Mouse (Mus musculus): ENCODE results near the gene Gm21915.

The Gm21915 gene

GRCm38 (mm10) chr9:40666190-40666803, 4.1 kb upstream of the Gm21915 start:
- no peak for DNase-seq (ENCODE audit: low spot score in 2 of 2)

GRCm38 (mm10) chr9:40671323-40671930, 1.0 kb downstream of the Gm21915 start:
- DNase-seq (ENCODE audit: low spot score in 2 of 2) = no peak

GRCm38 (mm10) chr9:40675203-40675958, 5.0 kb downstream of the Gm21915 start:
- no peak for DNase-seq (ENCODE audit: low spot score in 2 of 2)

- DNase-seq (ENCODE audit: low spot score in 2 of 2) = no peak
Measured at GRCm38 (mm10) chr9:40678653-40679052, 8.2 kb downstream of the Gm21915 start.

- no peak for DNase-seq (ENCODE audit: low spot score in 2 of 2)
Measured at GRCm38 (mm10) chr9:40685801-40686420, 15.5 kb downstream of the Gm21915 start, which contains the start of gene Clmp. Clmp (plus strand) TSS chr9:40685962.

GRCm38 (mm10) chr9:40686421-40686899, 16.0 kb downstream of the Gm21915 start:
- no peak for DNase-seq (ENCODE audit: low spot score in 2 of 2)

- no peak for DNase-seq (ENCODE audit: low spot score in 2 of 2)
Measured at GRCm38 (mm10) chr9:40687053-40687452, 16.6 kb downstream of the Gm21915 start.

GRCm38 (mm10) chr9:40687553-40687952, 17.1 kb downstream of the Gm21915 start:
- DNase-seq (ENCODE audit: low spot score in 2 of 2) = no peak

GRCm38 (mm10) chr9:40690511-40690910, 20.1 kb downstream of the Gm21915 start:
- DNase-seq (ENCODE audit: low spot score in 2 of 2) = no peak

GRCm38 (mm10) chr9:40693026-40693425, 22.6 kb downstream of the Gm21915 start:
- no peak for DNase-seq (ENCODE audit: low spot score in 2 of 2)

GRCm38 (mm10) chr9:40693768-40694167, 23.4 kb downstream of the Gm21915 start:
- no peak for DNase-seq (ENCODE audit: low spot score in 2 of 2)

GRCm38 (mm10) chr9:40694284-40694683, 23.9 kb downstream of the Gm21915 start:
- no peak for DNase-seq (ENCODE audit: low spot score in 2 of 2)

GRCm38 (mm10) chr9:40696086-40696485, 25.7 kb downstream of the Gm21915 start:
- DNase-seq (ENCODE audit: low spot score in 2 of 2) = no peak

- DNase-seq (ENCODE audit: low spot score in 2 of 2) = no peak
Measured at GRCm38 (mm10) chr9:40699194-40699593, 28.8 kb downstream of the Gm21915 start.

GRCm38 (mm10) chr9:40700253-40700652, 29.8 kb downstream of the Gm21915 start:
- DNase-seq (ENCODE audit: low spot score in 2 of 2) = no peak

- no peak for DNase-seq (ENCODE audit: low spot score in 2 of 2)
Measured at GRCm38 (mm10) chr9:40704364-40705276, 34.2 kb downstream of the Gm21915 start.

GRCm38 (mm10) chr9:40708448-40709140, 38.2 kb downstream of the Gm21915 start:
- no peak for DNase-seq (ENCODE audit: low spot score in 2 of 2)

GRCm38 (mm10) chr9:40709141-40709537, 38.7 kb downstream of the Gm21915 start:
- no peak for DNase-seq (ENCODE audit: low spot score in 2 of 2)

GRCm38 (mm10) chr9:40709587-40709986, 39.2 kb downstream of the Gm21915 start:
- no peak for DNase-seq (ENCODE audit: low spot score in 2 of 2)

- no peak for DNase-seq (ENCODE audit: low spot score in 2 of 2)
Measured at GRCm38 (mm10) chr9:40709991-40710390, 39.6 kb downstream of the Gm21915 start.

- DNase-seq (ENCODE audit: low spot score in 2 of 2) = no peak
Measured at GRCm38 (mm10) chr9:40711654-40712053, 41.2 kb downstream of the Gm21915 start.

All from frontal cortex, postnatal 14 days (tissue).